Mouse (Mus musculus): ENCODE results near the gene Sgpp1.

The Sgpp1 gene

GRCm38 (mm10) chr12:75735246-75736200 is at the start of gene Sgpp1:
Sgpp1 (minus strand) TSS chr12:75735729.
- in situ Hi-C loops (cut with MboI), result no loop called here

DNA sequence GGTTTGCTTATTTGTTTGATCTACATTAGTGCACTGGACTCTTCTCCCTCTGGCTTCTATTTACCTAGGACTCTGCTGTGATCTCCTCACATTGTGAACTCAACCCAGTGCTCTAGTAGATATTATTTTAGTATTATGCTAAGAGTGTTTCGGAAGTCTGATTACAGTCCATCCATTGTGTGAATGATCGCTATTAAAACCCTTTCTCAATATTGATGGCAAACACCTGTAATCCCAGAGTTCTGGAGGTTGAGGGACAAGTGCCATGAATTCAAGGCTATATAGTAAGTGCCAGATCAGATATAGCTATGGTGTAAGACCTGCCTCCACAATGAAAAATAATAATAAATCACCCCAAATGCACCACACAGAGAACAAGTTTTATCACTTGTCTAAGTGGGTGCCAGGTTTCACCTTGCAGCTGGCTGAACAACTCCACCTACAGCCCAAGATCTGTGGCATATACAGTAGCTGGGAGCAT is 48.8 kb upstream of the Sgpp1 start:
- in situ Hi-C loops (cut with MboI), result loop anchor here (25.0 kb wide), 1 partner anchor 403 kb away; the partner anchor contains the start of gene Esr2

GRCm38 (mm10) chr12:75781995-75782394 is 46.5 kb upstream of the Sgpp1 start:
- in situ Hi-C loops (cut with MboI), result loop anchor here (25.0 kb wide), 1 partner anchor 405 kb away; the partner anchor contains the start of gene Esr2

- in situ Hi-C loops (cut with MboI), result loop anchor here (25.0 kb wide), 1 partner anchor 406 kb away; the partner anchor contains the start of gene Esr2
Measured at GRCm38 (mm10) chr12:75781445-75781844, 45.9 kb upstream of the Sgpp1 start.

DNA sequence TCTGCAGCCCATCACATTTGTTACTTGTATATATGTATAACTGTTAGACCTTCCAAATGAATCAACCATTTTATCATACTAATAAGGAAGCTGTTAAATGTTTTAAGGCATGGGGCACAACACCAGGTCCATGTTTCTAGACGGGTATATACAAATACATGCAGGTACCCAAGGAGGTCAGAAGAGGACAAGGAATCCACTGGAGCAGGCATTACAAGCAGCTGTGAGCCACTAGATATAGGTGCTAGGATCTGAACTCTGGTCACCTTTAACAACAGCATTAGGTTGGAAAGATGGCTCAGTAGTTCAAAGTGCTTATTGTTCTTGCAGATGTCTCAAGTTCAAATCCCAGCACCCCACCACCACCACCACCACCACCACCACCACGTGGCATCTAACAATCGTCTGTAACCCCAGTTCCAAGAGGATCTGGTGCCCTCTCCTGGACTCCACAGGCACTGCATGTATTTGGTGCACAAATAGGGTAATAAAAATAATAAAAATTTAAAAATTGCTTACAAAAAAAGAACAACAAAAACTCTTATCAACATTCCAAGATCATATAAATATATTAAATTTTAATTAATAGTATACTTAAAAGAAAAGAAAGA is 37.0 kb upstream of the Sgpp1 start:
- in situ Hi-C loops (cut with MboI), result no loop called here

- in situ Hi-C loops (cut with MboI), result no loop called here
Measured at GRCm38 (mm10) chr12:75771410-75771809, 35.9 kb upstream of the Sgpp1 start.

- in situ Hi-C loops (cut with MboI), result no loop called here
Measured at GRCm38 (mm10) chr12:75766885-75767317, 31.4 kb upstream of the Sgpp1 start.

DNA sequence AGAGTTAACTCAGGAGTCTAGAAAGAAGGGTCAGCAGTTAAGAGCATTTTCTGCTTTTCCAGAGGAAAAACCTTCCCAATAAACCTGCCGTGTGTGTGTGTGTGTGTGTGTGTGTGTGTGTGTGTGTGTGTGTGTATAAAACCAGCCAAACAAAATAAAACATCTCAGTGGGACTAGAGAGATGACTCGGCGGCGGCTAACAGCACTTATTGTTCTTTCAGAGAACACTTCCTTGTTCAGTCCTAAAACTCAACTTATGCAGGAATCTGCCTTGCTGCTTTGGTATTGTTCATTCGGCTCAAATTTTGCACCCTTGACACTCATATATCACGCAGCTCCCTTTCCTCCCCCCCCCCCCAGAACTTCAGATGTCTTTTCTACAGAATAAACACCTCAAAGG is 30.9 kb upstream of the Sgpp1 start:
- in situ Hi-C loops (cut with MboI), result no loop called here

GRCm38 (mm10) chr12:75765751-75766150 is 30.2 kb upstream of the Sgpp1 start:
- in situ Hi-C loops (cut with MboI), result no loop called here

- in situ Hi-C loops (cut with MboI), result no loop called here
Measured at GRCm38 (mm10) chr12:75756387-75756786, 20.9 kb upstream of the Sgpp1 start.

DNA sequence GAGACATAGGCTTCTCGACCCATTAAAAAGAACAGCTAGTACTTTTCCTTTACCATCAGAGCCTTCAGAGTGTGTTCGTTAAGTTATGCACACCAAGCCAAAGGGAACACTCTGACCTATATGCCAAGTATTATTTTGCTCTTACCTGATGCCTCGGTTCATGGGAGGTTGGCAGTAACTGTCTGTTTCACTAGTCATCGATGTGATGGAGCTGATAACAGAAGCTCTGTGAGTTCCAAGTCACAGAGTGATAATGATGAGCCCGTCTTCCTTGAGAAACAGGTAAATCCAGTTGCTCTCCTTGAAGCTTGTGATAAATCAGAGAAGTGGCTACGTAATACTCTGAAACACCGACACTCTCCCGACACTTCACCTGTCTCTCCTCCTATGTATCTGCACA is 18.2 kb upstream of the Sgpp1 start:
- in situ Hi-C loops (cut with MboI), result no loop called here

DNA sequence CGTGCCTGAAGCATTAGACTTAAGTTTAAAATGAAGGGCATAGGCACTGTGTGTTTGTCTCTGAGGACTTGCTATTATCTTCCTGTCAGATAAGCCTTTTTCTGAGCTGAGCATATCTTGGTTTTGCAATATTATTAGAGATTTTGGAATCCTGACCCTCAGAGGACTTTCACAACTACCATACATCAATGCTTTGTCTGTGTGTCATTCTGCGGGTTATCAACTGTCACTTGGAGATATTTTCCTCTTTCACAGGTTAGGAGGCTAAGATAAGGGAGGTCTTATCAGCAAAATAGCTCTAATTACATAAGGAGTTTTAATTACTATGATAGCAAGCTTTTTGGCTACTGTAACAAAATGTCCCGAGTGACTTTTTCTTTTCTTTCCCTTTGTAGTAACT is 16.5 kb upstream of the Sgpp1 start:
- in situ Hi-C loops (cut with MboI), result no loop called here

DNA sequence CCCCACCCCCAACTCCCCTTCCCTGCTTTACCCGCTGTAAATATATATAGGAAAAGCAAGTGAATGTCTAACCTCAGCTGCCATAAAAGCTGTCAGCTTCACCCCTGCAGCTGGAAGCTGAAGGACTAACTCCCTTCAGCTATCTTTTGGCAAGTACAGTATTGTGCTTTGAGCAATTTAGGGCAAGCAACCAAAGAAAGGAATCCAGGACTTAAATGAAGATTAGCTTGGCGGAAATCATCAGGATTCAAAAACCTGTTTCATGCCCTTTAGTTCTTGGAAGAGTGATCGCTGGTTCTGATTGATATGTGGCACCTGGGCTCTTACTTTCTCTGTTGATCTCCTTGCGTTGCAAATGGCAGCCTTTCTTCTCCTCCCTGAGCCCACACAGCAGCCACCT is 13.0 kb upstream of the Sgpp1 start:
- in situ Hi-C loops (cut with MboI), result no loop called here

DNA sequence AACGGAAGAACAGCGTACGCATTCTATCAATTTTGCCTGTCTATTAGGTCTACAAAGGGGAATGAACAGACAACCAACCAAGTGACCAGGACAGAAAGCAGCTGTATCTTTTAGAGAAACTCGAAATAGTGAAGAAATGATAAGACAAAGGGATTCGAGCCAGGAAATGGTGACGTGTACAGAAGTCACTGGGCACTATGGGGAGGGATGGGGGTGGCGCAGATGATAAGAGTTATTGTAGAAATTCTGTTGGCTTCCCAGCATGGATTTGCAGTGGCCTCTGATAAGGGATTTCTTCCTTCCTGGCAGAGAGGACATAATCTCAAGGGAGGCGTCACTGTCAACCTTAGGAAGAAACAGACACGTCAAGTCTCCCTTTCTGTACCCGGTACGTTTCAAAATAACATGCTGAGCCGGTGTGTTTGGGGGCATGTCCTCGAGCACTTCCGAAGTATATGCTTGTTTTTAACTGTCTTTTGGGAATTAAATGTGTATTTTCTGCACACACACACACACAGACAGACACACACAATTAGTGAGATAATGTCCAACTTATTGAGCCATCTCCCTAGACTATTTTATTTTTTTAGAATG is 10.3 kb upstream of the Sgpp1 start:
- in situ Hi-C loops (cut with MboI), result no loop called here

DNA sequence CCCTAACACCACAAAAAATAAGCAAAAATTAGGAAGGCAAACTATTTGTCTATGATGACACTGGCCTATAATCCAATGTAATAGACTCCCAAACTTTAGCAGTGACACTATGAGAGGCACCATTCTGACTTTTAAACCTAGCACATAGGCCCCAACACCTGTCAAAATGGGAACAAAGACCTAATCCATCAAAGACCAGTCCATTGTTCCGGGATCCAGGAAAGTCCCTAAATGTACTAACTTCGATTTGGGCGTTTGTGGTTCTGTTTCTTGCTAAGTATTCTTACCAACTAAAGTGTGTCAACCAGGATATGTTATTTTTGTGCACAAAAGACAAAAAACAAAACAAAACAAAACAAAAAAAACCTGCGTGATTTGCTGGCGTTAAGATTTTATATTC is 6.6 kb upstream of the Sgpp1 start:
- in situ Hi-C loops (cut with MboI), result no loop called here

GRCm38 (mm10) chr12:75741273-75741672 is 5.7 kb upstream of the Sgpp1 start:
- in situ Hi-C loops (cut with MboI), result no loop called here

GRCm38 (mm10) chr12:75740451-75740850 is 4.9 kb upstream of the Sgpp1 start:
- in situ Hi-C loops (cut with MboI), result no loop called here

- in situ Hi-C loops (cut with MboI), result no loop called here
Measured at GRCm38 (mm10) chr12:75739611-75740010, 4.1 kb upstream of the Sgpp1 start.

- in situ Hi-C loops (cut with MboI), result no loop called here
Measured at GRCm38 (mm10) chr12:75736296-75736695, 767 bp upstream of the Sgpp1 start.

DNA sequence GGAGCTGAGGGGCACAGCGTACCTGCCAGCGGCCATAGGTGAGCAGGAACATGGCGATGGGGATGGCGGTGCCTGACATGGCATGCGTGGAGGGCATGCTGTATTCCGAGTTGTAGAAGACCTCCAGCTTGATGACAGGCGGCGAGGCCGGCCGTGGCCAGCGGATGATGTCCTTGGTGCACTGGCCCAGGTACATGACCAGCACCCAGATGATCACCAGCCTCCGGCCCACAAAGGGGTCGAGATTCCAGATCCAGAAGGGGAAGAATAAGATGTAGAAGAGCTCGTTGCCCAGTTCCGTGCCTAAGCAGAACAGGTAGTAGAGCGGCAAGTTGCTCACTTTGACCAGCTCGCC is 661 bp downstream of the Sgpp1 start:
- in situ Hi-C loops (cut with MboI), result no loop called here

GRCm38 (mm10) chr12:75734167-75734566 is 1.4 kb downstream of the Sgpp1 start:
- in situ Hi-C loops (cut with MboI), result no loop called here

- in situ Hi-C loops (cut with MboI), result no loop called here
Measured at GRCm38 (mm10) chr12:75733331-75734070, 2.0 kb downstream of the Sgpp1 start.

Measured in mature B cell (primary cell).